Mouse (Mus musculus) kidney, adult 2 months (tissue): ENCODE results near the gene Ppp2r3d. TPM values are rescaled to one million over a fixed set of nuclear protein-coding genes. Genes with fewer than 3 reads are reported as not detected.

Experiments
- DNase-seq: peaks from one replicate; pipeline ENCODE4 v3.0.0; 2021
- H3K27ac ChIP-seq: fragments of 200-500 bp; 2 replicates; pipeline ENCODE4 v1.5.1; 2012; ENCODE audit warnings: low read depth, low read length, control low read depth, inconsistent platforms; ENCODE audit not compliant: insufficient read depth
- H3K27me3 ChIP-seq: fragments of 200-500 bp; replicated peaks from 2 replicates; pipeline ENCODE4 v1.6.1; 2012; ENCODE audit warnings: mild to moderate bottlenecking, moderate library complexity, low read length, inconsistent platforms; ENCODE audit not compliant: control insufficient read depth, insufficient read depth
- H3K36me3 ChIP-seq: fragments of 200-500 bp; 2 replicates; pipeline ENCODE4 v1.6.1; 2012; ENCODE audit warnings: mild to moderate bottlenecking, moderate library complexity, low read length, inconsistent platforms; ENCODE audit not compliant: control insufficient read depth, insufficient read depth
- H3K4me1 ChIP-seq: fragments of 200-500 bp; 2 replicates; pipeline ENCODE4 v1.6.1; 2011; ENCODE audit warnings: low read length; ENCODE audit not compliant: control insufficient read depth, insufficient read depth
- H3K4me3 ChIP-seq: fragments of 200-500 bp; 2 replicates; pipeline ENCODE4 v1.5.1; 2011; ENCODE audit warnings: mild to moderate bottlenecking, low read depth, low read length, control low read depth; ENCODE audit not compliant: insufficient read depth
- CTCF ChIP-seq: fragments of 200-500 bp; conservative IDR thresholded peaks from 2 replicates; pipeline ENCODE4 v1.5.1; 2011; ENCODE audit warnings: low read depth, mild to moderate bottlenecking, control low read depth, low read length, moderate library complexity, mixed read lengths; ENCODE audit not compliant: insufficient read depth, insufficient read length
- POLR2A ChIP-seq: fragments of 200-500 bp; IDR thresholded peaks from one replicate; pipeline ENCODE4 v1.6.1; 2011; ENCODE audit warnings: low read depth, low read length, control low read depth
- WGBS: fragments of 180-500 bp; shearing (Covaris S2); methylation state at CpG from one replicate; pipeline ENCODE4 v1.1.7; 2018; 5-methylcytosine and 5-hydroxymethylcytosine counted together
- polyA plus RNA-seq: library from polyadenylated mRNA; depleted of rRNA; stranded (reverse); fragments of >200 nt; gene quantifications from 2 replicates; pipeline ENCODE4 v1.2.3, GENCODE M21; 2012

Gene Ppp2r3d
- polyA plus RNA-seq, 1 experiment, result 97.9 TPM

DNA sequence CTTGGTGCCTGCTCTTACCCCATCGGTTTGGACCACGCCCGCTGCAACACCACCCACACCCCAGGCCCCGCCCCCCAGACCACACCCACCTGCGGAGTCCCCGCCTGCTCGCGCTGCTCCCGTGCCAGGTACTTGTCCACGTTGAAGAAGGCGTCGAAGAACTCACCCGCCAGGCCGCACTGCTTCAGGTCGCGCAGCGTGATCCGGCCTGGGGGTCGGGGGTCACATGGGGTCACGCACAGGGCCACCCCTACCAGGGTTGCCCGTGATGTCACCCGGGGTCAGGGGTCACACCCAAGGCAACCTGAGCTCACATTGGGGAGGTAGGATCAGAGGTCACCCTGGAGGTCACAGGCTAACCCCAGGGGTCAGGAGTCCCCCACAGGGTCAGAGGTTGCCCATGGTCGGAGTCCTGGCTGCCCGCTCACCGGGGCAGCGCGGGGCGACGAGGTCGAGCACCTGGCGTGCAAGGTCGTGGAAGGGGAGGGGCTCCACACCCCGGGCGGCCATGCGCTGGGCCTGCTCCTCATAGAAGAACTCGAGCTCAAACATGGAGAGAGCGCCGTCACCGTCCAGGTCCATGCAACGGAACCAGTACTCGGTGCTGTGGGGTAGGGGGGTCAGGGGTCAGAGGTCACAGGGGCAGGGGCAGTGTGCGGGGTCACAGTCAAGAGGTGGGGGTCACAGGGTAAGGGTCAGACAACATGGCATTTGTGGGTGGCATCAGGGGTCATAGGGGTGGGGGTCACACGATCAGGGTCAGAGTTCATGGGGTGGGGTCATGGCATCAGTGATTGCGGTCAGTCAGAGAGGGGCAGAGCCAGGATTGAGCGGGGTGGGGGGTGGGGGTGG is 34.8 kb downstream of the Ppp2r3d start:
- Histone ChIP-seq H3K27me3 (no peaks in the 10 kb centered on the region), H3K4me1 (no peaks in the 10 kb centered on the region), H3K36me3 (peaks cover 16% of the 10 kb centered on the region), H3K27ac (no peak overlapping the region), H3K4me3 (no peak overlapping the region)
- 99% methylated on average over 45 of the region's 45 CpGs for WGBS
- TF ChIP-seq CTCF (no peak), POLR2A (no peak)
- DNase-seq, result peak; percentile 8

DNA sequence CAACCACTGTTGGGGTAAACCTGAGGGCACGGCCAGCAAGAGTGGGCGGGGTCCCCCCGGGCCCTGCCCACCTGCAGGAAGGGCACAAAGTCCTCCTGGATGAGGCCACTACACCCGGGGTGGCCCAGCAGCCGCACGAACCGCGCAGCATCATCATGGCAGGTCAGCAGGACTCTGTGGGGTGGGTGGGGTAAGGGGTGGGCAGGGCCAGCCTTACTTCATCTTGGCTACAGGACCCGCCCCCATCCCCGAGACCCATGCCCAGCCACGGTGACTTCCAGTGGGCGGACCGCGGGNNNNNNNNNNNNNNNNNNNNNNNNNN is 36.0 kb downstream of the Ppp2r3d start:
- Histone ChIP-seq H3K4me1 (no peaks in the 10 kb centered on the region), H3K27ac (no peak overlapping the region), H3K4me3 (no peak overlapping the region), H3K27me3 (no peaks in the 10 kb centered on the region), H3K36me3 (peaks cover 16% of the 10 kb centered on the region)
- WGBS, result 65% methylated on average over 14 of the region's 14 CpGs
- no peak for DNase-seq
- TF ChIP-seq POLR2A (no peak), CTCF (no peak)

DNA sequence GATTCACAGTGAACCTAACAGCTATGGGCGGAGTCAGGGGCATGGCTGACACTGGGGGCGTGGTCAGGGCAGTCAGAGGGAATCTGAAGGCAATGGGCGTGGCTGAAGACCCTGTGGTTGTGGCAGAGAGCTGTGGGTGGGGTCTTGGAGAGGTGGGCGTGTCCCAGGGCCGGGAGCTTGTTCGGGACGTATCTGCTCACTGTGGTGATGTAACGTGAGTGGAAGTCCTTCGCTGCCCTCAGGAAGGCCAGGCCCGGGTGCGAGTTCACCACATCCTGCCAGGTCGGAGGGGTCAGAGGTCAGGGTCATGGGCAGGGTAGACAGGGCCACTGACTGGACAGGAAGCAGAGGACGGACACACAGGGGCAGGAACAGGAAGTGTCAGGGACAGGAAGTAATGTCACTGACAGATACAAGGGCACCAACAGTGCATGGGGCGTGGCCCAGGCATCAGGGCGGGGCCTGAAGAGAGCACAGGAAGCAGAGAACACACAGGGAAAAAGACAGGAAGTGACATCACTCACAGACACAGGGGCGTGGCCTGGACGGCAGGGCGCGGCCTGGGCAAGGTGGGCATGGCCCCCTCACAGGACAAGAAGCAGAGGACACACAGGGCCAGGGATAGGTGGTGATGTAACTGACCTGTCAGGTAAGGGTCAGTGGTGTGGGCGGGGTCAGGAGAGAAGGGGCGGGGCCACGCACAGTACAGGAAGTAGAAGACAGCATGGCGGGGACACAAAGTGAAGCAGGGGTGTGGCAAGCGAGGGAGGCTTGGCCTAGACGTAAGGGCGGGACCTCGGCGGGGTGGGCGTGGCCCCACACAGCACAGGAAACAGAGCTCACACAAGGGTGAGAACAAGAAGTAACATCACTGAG is 36.6 kb downstream of the Ppp2r3d start:
- Histone ChIP-seq H3K4me3 (no peak overlapping the region), H3K27ac (no peak overlapping the region), H3K36me3 (peaks cover 16% of the 10 kb centered on the region), H3K27me3 (no peaks in the 10 kb centered on the region), H3K4me1 (no peaks in the 10 kb centered on the region)
- TF ChIP-seq POLR2A (no peak), CTCF (no peak)
- peak; percentile 17 for DNase-seq
- 88% methylated on average over 29 of the region's 29 CpGs for WGBS

DNA sequence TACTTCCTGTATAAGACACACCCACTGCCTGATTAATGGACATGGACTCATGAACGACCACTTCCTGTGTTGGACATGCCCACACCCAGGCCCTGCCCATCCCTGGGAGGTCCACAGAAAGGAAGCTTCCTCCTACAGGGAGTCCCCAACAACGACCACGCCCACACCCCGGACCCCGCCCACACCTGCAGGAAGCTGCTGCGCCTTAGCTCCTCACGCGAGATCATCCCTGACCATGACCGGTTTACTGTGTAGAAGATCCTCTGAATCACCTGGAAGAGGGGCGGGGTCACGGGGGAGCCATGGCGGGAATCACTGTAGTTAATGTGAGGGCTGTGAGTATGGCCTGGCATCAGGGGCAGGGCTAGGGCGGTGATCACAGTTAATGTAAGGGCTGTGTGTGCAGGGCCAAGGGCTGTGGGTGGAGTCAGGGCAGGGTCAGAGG is 37.3 kb downstream of the Ppp2r3d start:
- TF ChIP-seq CTCF (no peak), POLR2A (no peak)
- no peak overlapping the region for H3K4me3 ChIP-seq
- H3K27me3 ChIP-seq, result no peaks in the 10 kb centered on the region
- WGBS, result 97% methylated on average over 13 of the region's 13 CpGs
- no peak overlapping the region for H3K27ac ChIP-seq
- DNase-seq, result peak; percentile 11
- peaks cover 16% of the 10 kb centered on the region for H3K36me3 ChIP-seq
- H3K4me1 ChIP-seq, result no peaks in the 10 kb centered on the region

DNA sequence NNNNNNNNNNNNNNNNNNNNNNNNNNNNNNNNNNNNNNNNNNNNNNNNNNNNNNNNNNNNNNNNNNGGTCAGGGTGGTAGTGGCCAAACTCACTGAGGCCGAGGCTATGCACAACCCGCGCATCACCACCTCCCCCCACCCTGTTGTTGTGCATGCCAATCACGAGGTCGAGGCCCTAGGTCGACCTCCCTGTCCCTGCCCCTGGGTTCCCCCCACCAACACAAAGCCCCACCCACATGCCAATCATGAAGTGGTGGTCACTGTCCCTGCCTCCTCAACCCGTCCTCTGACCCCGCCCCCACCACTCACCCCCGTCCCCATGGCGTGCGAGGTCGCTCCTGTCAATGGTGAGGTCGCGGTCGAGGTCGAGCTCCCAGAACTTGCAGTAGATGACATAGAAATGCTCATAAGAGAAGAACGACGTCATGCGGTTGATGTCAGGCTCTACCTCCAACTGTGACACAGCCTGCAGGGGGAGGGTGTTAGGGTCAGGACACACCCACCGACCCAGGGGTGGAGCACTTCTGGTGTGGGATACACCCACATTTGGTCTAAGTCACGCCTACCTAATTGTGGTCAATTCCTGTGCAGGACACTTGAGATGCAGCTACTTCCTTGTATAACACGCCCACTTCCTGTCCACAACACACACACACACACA is 37.9 kb downstream of the Ppp2r3d start:
- H3K36me3 ChIP-seq, result peaks cover 16% of the 10 kb centered on the region
- H3K27ac ChIP-seq, result no peak overlapping the region
- DNase-seq, result peak; percentile 4
- WGBS, result 97% methylated on average over 21 of the region's 22 CpGs
- TF ChIP-seq CTCF (no peak), POLR2A (no peak)
- no peak overlapping the region for H3K4me3 ChIP-seq
- no peaks in the 10 kb centered on the region for H3K4me1 ChIP-seq
- no peaks in the 10 kb centered on the region for H3K27me3 ChIP-seq

DNA sequence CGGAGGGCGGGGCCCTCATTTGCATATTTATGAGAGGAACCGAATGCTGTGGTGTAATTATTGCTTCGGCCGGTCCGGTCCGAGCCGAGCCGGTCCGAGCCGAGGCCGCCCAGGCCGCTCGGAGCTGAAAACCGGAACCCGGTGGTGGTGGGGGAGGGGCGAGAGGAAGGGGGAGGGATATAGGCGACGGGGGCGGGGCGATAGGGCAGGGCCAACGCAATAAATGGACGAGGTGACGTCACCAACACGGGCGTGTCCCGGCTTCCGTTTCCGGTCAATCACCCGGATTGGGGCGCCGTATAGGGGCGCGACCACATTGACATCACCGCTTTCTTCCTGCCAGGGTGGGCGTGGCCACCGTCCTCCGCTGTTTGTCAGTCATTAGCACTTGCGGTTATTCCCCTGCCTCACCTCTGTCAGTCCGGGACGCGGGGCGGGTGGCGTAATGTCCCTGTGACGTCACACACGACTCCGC is 51.2 kb downstream of the Ppp2r3d start:
- H3K4me3 ChIP-seq, result peak overlapping the region; percentile 85
- H3K4me1 ChIP-seq, result no peaks in the 10 kb centered on the region
- no peaks in the 10 kb centered on the region for H3K27me3 ChIP-seq
- TF ChIP-seq CTCF (no peak), POLR2A (peak; percentile 59)
- whole genome bisulfite sequencing, result 1% methylated on average over 41 of the region's 47 CpGs
- peak overlapping the region; percentile 97 for H3K27ac ChIP-seq
- DNase-seq, result peak; percentile 96
- no peaks in the 10 kb centered on the region for H3K36me3 ChIP-seq
